Mouse (Mus musculus) gastrocnemius, postnatal 36 days (tissue): ENCODE measurements around the gene Hal. TPM values are rescaled to one million over a fixed set of nuclear protein-coding genes. Genes with fewer than 3 reads are reported as not detected.
"Not testable (repeated sequence)": the region's sequence is repeated elsewhere in the genome, so short reads cannot be mapped to it uniquely, and the experiment has no call there.

ENCODE experiments used
- DNase-seq, 2 experiments: peaks; one replicate each; pipeline ENCODE4 v3.0.0; 2022
- intact Hi-C: fragments of 180-260 bp; cut with DNase I; formaldehyde crosslinking; loops from one replicate; pipeline ENCODE4 v1.15.1; 2025
- total RNA-seq, 2 experiments: library from RNA; stranded (reverse); gene quantifications; 2 replicates each; pipeline ENCODE4 v1.2.3; 2021

The Hal gene
- total RNA-seq, 2 experiments from 2014 or later, result 0.05 TPM

- DNase-seq, intact Hi-C loops: not testable (repeated sequence)
Measured at GRCm38 (mm10) chr10:93557971-93558370, 69.4 kb downstream of the Hal start.

GRCm38 (mm10) chr10:93559786-93560185, 71.2 kb downstream of the Hal start:
- intact Hi-C loops, result no loop called here
- no peak for DNase-seq

GRCm38 (mm10) chr10:93564518-93565090, 76.0 kb downstream of the Hal start:
- no peak for DNase-seq
- intact Hi-C loops, result no loop called here

- DNase-seq, result no peak
- intact Hi-C loops, result no loop called here
Measured at GRCm38 (mm10) chr10:93567066-93567465, 78.5 kb downstream of the Hal start.

- intact Hi-C loops, result no loop called here
- no peak for DNase-seq
Measured at GRCm38 (mm10) chr10:93567841-93568566, 79.4 kb downstream of the Hal start.

- DNase-seq, result no peak
- intact Hi-C loops, result no loop called here
Measured at GRCm38 (mm10) chr10:93568671-93569070, 80.1 kb downstream of the Hal start.

Other genes with a start within 250 kb of the Hal start
- gene Elk3, start 177.6 kb upstream of the Hal start, total RNA-seq, result 10 to 100 TPM; 11.6 to 14.2 TPM
- gene Lta4h, start 35.4 kb upstream of the Hal start, total RNA-seq, result 10 to 100 TPM; 23.5 to 24.2 TPM
- gene Amdhd1, start 51.3 kb downstream of the Hal start, total RNA-seq, result not detected
- under 1 TPM in 1 of 2 experiments, not detected in 1; 0.10 TPM for gene Ccdc38, start 51.9 kb downstream of the Hal start, total RNA-seq
- 1 to 10 TPM; 6.4 to 7.0 TPM for gene Snrpf, start 100.9 kb downstream of the Hal start, total RNA-seq
- 1 to 10 TPM; 6.7 to 7.4 TPM for gene Ntn4, start 151.9 kb downstream of the Hal start, total RNA-seq